Mouse (Mus musculus) erythroblast, embryonic 14.5 days (primary cell): ENCODE measurements around the gene Uqcr10. TPM values are rescaled to one million over a fixed set of nuclear protein-coding genes. Genes with fewer than 3 reads are reported as not detected.
A peak's percentile ranks its signal among the peaks of the same experiment; 100 is the strongest.

Experiments
- H3K27me3 ChIP-seq: 2 replicates; pipeline ENCODE4 v1.6.1; 2012; ENCODE audit warnings: inconsistent platforms; ENCODE audit not compliant: control insufficient read depth
- H3K36me3 ChIP-seq: 2 replicates; pipeline ENCODE4 v1.6.1; 2012; ENCODE audit warnings: mild to moderate bottlenecking, inconsistent platforms; ENCODE audit not compliant: control insufficient read depth
- H3K4me1 ChIP-seq: 2 replicates; pipeline ENCODE4 v1.6.1; 2012; ENCODE audit warnings: inconsistent platforms; ENCODE audit not compliant: control insufficient read depth
- H3K4me3 ChIP-seq: replicated peaks from 2 replicates; pipeline ENCODE3; 2012; ENCODE audit warnings: moderate library complexity, mild to moderate bottlenecking, inconsistent platforms
- H3K9me3 ChIP-seq: 2 replicates; pipeline ENCODE4 v1.6.1; 2012; ENCODE audit warnings: low read length, inconsistent platforms, mixed read lengths; ENCODE audit not compliant: control insufficient read depth
- GATA1 ChIP-seq: IDR thresholded peaks from 2 replicates; pipeline ENCODE4 v1.6.1; 2012; ENCODE audit warnings: low read length, inconsistent platforms, mixed read lengths
- TAL1 ChIP-seq: IDR thresholded peaks from 3 replicates; pipeline ENCODE4 v1.6.1; 2012; ENCODE audit warnings: low read length, inconsistent platforms, mixed read lengths
- polyA plus RNA-seq: library from polyadenylated mRNA; stranded (reverse); fragments of >175 nt; gene quantifications from 2 replicates; pipeline ENCODE4 v1.2.3, GENCODE M21; 2012

Gene Uqcr10
- polyA plus RNA-seq, 1 experiment = 8.8 TPM

GRCm38 (mm10) chr11:4684186-4684585, 20.0 kb downstream of the Uqcr10 start:
- Histone ChIP-seq H3K4me3 (no peak overlapping the region), H3K4me1 (peaks cover 8% of the 10 kb centered on the region)

GRCm38 (mm10) chr11:4683516-4683915, 20.6 kb downstream of the Uqcr10 start:
- H3K4me3 ChIP-seq = no peak overlapping the region
- H3K4me1 ChIP-seq = peaks cover 14% of the 10 kb centered on the region
- no peak for TF ChIP-seq GATA1
- TF ChIP-seq TAL1 = no peak
- peaks cover 65% of the 10 kb centered on the region for H3K36me3 ChIP-seq
- no peaks in the 10 kb centered on the region for H3K27me3 ChIP-seq
- no peaks in the 10 kb centered on the region for H3K9me3 ChIP-seq

More at GRCm38 (mm10) chr11:4684186-4684585, 20.0 kb downstream of the Uqcr10 start:
- Histone ChIP-seq H3K9me3 (no peaks in the 10 kb centered on the region), H3K36me3 (peaks cover 59% of the 10 kb centered on the region), H3K27me3 (no peaks in the 10 kb centered on the region)
- TF ChIP-seq GATA1 = no peak
- no peak for TF ChIP-seq TAL1

- TF ChIP-seq GATA1 = no peak
- TF ChIP-seq TAL1 = no peak
- Histone ChIP-seq H3K36me3 (peaks cover 95% of the 10 kb centered on the region), H3K4me1 (peaks cover 47% of the 10 kb centered on the region), H3K4me3 (no peak overlapping the region), H3K27me3 (no peaks in the 10 kb centered on the region), H3K9me3 (no peaks in the 10 kb centered on the region)
Measured at GRCm38 (mm10) chr11:4680126-4680525, 24.0 kb downstream of the Uqcr10 start.

- no peaks in the 10 kb centered on the region for H3K9me3 ChIP-seq
- no peaks in the 10 kb centered on the region for H3K27me3 ChIP-seq
- peaks cover 54% of the 10 kb centered on the region for H3K4me1 ChIP-seq
- no peak for TF ChIP-seq TAL1
- TF ChIP-seq GATA1 = no peak
- H3K4me3 ChIP-seq = no peak overlapping the region
- peaks cover 97% of the 10 kb centered on the region for H3K36me3 ChIP-seq
Measured at GRCm38 (mm10) chr11:4679441-4679832, 24.7 kb downstream of the Uqcr10 start.

GRCm38 (mm10) chr11:4678700-4679440, 25.3 kb downstream of the Uqcr10 start:
- no peaks in the 10 kb centered on the region for H3K9me3 ChIP-seq
- H3K4me3 ChIP-seq = no peak overlapping the region
- no peak for TF ChIP-seq GATA1
- no peak for TF ChIP-seq TAL1
- H3K4me1 ChIP-seq = peaks cover 56% of the 10 kb centered on the region
- H3K27me3 ChIP-seq = no peaks in the 10 kb centered on the region
- H3K36me3 ChIP-seq = peaks cover 97% of the 10 kb centered on the region

- peaks cover 57% of the 10 kb centered on the region for H3K4me1 ChIP-seq
- peaks cover 97% of the 10 kb centered on the region for H3K36me3 ChIP-seq
- TF ChIP-seq TAL1 = peak; percentile 88
- peak; percentile 81 for TF ChIP-seq GATA1
Measured at GRCm38 (mm10) chr11:4677250-4677872, 26.8 kb downstream of the Uqcr10 start.

GRCm38 (mm10) chr11:4675693-4676092, 28.4 kb downstream of the Uqcr10 start:
- Histone ChIP-seq H3K27me3 (no peaks in the 10 kb centered on the region), H3K9me3 (no peaks in the 10 kb centered on the region), H3K4me1 (peaks cover 60% of the 10 kb centered on the region), H3K4me3 (no peak overlapping the region), H3K36me3 (peaks cover 94% of the 10 kb centered on the region)
- TF ChIP-seq GATA1 (no peak), TAL1 (no peak)

More at GRCm38 (mm10) chr11:4677250-4677872, 26.8 kb downstream of the Uqcr10 start:
- no peaks in the 10 kb centered on the region for H3K9me3 ChIP-seq
- H3K27me3 ChIP-seq = no peaks in the 10 kb centered on the region
- peak overlapping the region; percentile 52 for H3K4me3 ChIP-seq

- Histone ChIP-seq H3K4me1 (peaks cover 59% of the 10 kb centered on the region), H3K36me3 (peaks cover 94% of the 10 kb centered on the region)
Measured at GRCm38 (mm10) chr11:4675126-4675562, 29.0 kb downstream of the Uqcr10 start.

GRCm38 (mm10) chr11:4674593-4674992, 29.5 kb downstream of the Uqcr10 start:
- H3K4me3 ChIP-seq = no peak overlapping the region
- no peaks in the 10 kb centered on the region for H3K9me3 ChIP-seq
- H3K27me3 ChIP-seq = no peaks in the 10 kb centered on the region
- H3K4me1 ChIP-seq = peaks cover 56% of the 10 kb centered on the region
- no peak for TF ChIP-seq GATA1
- TF ChIP-seq TAL1 = no peak
- H3K36me3 ChIP-seq = peaks cover 93% of the 10 kb centered on the region

More at GRCm38 (mm10) chr11:4675126-4675562, 29.0 kb downstream of the Uqcr10 start:
- no peaks in the 10 kb centered on the region for H3K9me3 ChIP-seq
- H3K4me3 ChIP-seq = no peak overlapping the region
- TF ChIP-seq TAL1 (no peak), GATA1 (no peak)
- no peaks in the 10 kb centered on the region for H3K27me3 ChIP-seq
